Mouse (Mus musculus): ENCODE measurements around the gene Tff2. TPM values are rescaled to one million over a fixed set of nuclear protein-coding genes. Genes with fewer than 3 reads are reported as not detected.

Tff2 gene
- total and polyA plus RNA-seq, 3 experiments: not detected

DNA sequence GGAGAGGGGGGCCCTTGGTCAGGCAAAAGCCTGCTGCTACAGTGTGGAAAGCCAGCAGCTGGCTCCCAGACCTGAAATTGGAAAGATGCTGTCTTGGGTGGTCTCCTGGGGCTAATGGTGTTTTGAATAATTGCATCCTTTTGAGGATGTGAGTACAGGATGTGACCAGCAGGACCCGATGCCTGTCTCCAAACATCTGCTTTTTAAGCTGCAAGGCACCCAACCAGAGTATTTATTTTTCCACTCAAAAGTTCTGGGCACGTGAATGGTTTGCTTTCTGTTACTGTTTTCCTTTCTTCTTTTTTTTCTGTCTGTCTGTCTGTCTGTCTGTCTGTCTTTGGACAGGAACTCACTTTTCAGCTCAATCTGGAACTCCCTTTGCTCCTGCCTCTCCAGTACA is 48.6 kb upstream of the Tff2 start:
- H3K9me3 ChIP-seq (replicated peaks; ENCODE audit: insufficient read depth, low read length): no peaks in the 10 kb centered on the region
- TF ChIP-seq ZNF384 (IDR thresholded peaks at IDR 0.05; ENCODE audit: low read depth, low read length) (no peak), POLR2A (IDR thresholded peaks at IDR 0.05; ENCODE audit: control insufficient read depth in 1 of 2, insufficient read depth in 1 of 2, low read depth in 1 of 2, low read length in 2 of 2, poor library complexity in 1 of 2) (no peak), ZC3H11A (IDR thresholded peaks at IDR 0.05; ENCODE audit: low read depth, low read length) (no peak), USF1 (IDR thresholded peaks at IDR 0.05; ENCODE audit: low read depth, low read length) (no peak), MYB (IDR thresholded peaks at IDR 0.05; ENCODE audit: low read depth, low read length) (no peak), POLR2AphosphoS5 (IDR thresholded peaks at IDR 0.05; ENCODE audit: borderline replicate concordance, low read depth, low read length) (no peak), ZKSCAN1 (IDR thresholded peaks at IDR 0.05; ENCODE audit: low read depth, low read length) (no peak), EP300 (IDR thresholded peaks at IDR 0.05; ENCODE audit: low read depth in 1 of 2, low read length in 2 of 2) (no peak), CHD1 (IDR thresholded peaks at IDR 0.05; ENCODE audit: low read depth, low read length) (no peak), TAL1 (IDR thresholded peaks at IDR 0.05; ENCODE audit: low read length) (no peak), TBP (IDR thresholded peaks at IDR 0.05; ENCODE audit: low read depth, low read length) (no peak)
- H3K9ac ChIP-seq (ENCODE audit: control insufficient read depth, low read depth, low read length, poor library complexity, severe bottlenecking): no peak overlapping the region
- H3K79me2 ChIP-seq (ENCODE audit: control insufficient read depth, insufficient read depth, low read length, poor library complexity): no peaks in the 10 kb centered on the region
- 0 out of 4 replicates have a peak, but pooled peaks cover 0 to 2% of the 10 kb centered on the region in 2 experiments for H3K36me3 ChIP-seq (ENCODE audit: control insufficient read depth in 1 of 2, insufficient read depth in 2 of 2, low read length in 2 of 2)
- no peak overlapping the region for H3K27ac ChIP-seq (ENCODE audit: control insufficient read depth, low read depth, low read length)
- no peaks in the 10 kb centered on the region for H3K27me3 ChIP-seq (ENCODE audit: control insufficient read depth in 1 of 2, insufficient read depth in 2 of 2, low read length in 2 of 2)
- no peak overlapping the region for H3K4me3 ChIP-seq (ENCODE audit: control insufficient read depth in 1 of 2, insufficient read depth in 1 of 2, low read depth in 2 of 2, low read length in 2 of 2)
- H3K4me1 ChIP-seq (ENCODE audit: control insufficient read depth in 1 of 2, insufficient read depth in 2 of 2, low read length in 2 of 2): 0 out of 4 replicates have a peak, but pooled peaks cover 0 to 4% of the 10 kb centered on the region in 2 experiments
- no peak for DNase-seq (ENCODE audit: low read depth, low spot score)

DNA sequence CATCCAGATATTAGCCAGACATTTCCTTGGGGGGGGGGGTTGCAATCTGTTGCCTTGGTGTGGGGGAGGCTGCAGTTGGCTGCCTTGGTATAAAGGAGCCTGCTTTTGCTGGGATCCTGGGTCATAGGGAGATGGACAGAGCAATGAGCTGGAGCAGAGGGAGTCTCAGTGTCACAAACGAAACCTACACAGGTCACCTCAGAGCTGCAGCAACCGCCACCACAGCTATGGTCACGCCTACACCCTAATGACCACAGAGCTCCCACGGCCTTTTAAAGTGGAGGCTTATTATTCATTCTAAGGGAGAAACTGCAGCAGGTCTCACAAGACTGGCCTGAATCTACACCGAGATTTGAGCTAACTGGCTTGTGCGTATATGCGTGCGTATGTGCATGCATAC is 47.7 kb upstream of the Tff2 start:
- H3K27ac ChIP-seq (ENCODE audit: control insufficient read depth, low read depth, low read length): no peak overlapping the region
- no peak overlapping the region for H3K4me3 ChIP-seq (ENCODE audit: control insufficient read depth in 1 of 2, insufficient read depth in 1 of 2, low read depth in 2 of 2, low read length in 2 of 2)
- H3K9me3 ChIP-seq (replicated peaks; ENCODE audit: insufficient read depth, low read length): no peaks in the 10 kb centered on the region
- H3K36me3 ChIP-seq (ENCODE audit: control insufficient read depth in 1 of 2, insufficient read depth in 2 of 2, low read length in 2 of 2): 0 out of 4 replicates have a peak, but pooled peaks cover 0 to 2% of the 10 kb centered on the region in 2 experiments
- no peak overlapping the region for H3K9ac ChIP-seq (ENCODE audit: control insufficient read depth, low read depth, low read length, poor library complexity, severe bottlenecking)
- no peaks in the 10 kb centered on the region for H3K27me3 ChIP-seq (ENCODE audit: control insufficient read depth in 1 of 2, insufficient read depth in 2 of 2, low read length in 2 of 2)
- H3K79me2 ChIP-seq (ENCODE audit: control insufficient read depth, insufficient read depth, low read length, poor library complexity): no peaks in the 10 kb centered on the region
- no peak for DNase-seq (ENCODE audit: low read depth, low spot score)
- TF ChIP-seq POLR2AphosphoS5 (IDR thresholded peaks at IDR 0.05; ENCODE audit: borderline replicate concordance, low read depth, low read length) (no peak), CTCF (IDR thresholded peaks at IDR 0.05 in 2 of 3, conservative IDR thresholded peaks at IDR 0.05 in 1 of 3; ENCODE audit: control insufficient read depth in 1 of 3, insufficient read depth in 1 of 3, low read depth in 2 of 3, low read length in 3 of 3, poor library complexity in 1 of 3, severe bottlenecking in 1 of 3) (no peak), MEF2A (IDR thresholded peaks at IDR 0.05; ENCODE audit: extremely low read depth, insufficient replicate concordance, low read depth, low read length, poor library complexity, severe bottlenecking) (no peak), CHD2 (IDR thresholded peaks at IDR 0.05; ENCODE audit: low read length) (no peak), SMC3 (IDR thresholded peaks at IDR 0.05; ENCODE audit: low read depth, low read length) (no peak), ELF1 (IDR thresholded peaks at IDR 0.05; ENCODE audit: low read depth, low read length) (no peak), RCOR1 (IDR thresholded peaks at IDR 0.05; ENCODE audit: low read depth, low read length) (no peak), UBTF (IDR thresholded peaks at IDR 0.05; ENCODE audit: borderline replicate concordance, insufficient read depth, low read depth, low read length) (no peak), E2F4 (IDR thresholded peaks at IDR 0.05; ENCODE audit: borderline replicate concordance, low read depth, low read length) (no peak), POLR2A (IDR thresholded peaks at IDR 0.05; ENCODE audit: control insufficient read depth in 1 of 2, insufficient read depth in 1 of 2, low read depth in 1 of 2, low read length in 2 of 2, poor library complexity in 1 of 2) (no peak), NRF1 (IDR thresholded peaks at IDR 0.05; ENCODE audit: insufficient read depth, low read depth, low read length, poor library complexity, severe bottlenecking) (no peak), SIN3A (IDR thresholded peaks at IDR 0.05; ENCODE audit: low read length) (no peak), EP300 (IDR thresholded peaks at IDR 0.05; ENCODE audit: low read depth in 1 of 2, low read length in 2 of 2) (no peak), MXI1 (IDR thresholded peaks at IDR 0.05; ENCODE audit: low read depth, low read length) (no peak), ZC3H11A (IDR thresholded peaks at IDR 0.05; ENCODE audit: low read depth, low read length) (no peak), KAT2A (conservative IDR thresholded peaks at IDR 0.05; ENCODE audit: low read depth, low read length) (no peak), ETS1 (IDR thresholded peaks at IDR 0.05; ENCODE audit: low read depth, low read length) (no peak), CHD1 (IDR thresholded peaks at IDR 0.05; ENCODE audit: low read depth, low read length) (no peak)
- H3K4me1 ChIP-seq (ENCODE audit: control insufficient read depth in 1 of 2, insufficient read depth in 2 of 2, low read length in 2 of 2): 0 out of 4 replicates have a peak, but pooled peaks cover 0 to 4% of the 10 kb centered on the region in 2 experiments
